Mouse (Mus musculus) heart, postnatal 0 days (tissue): ENCODE data around the gene Gm20696. TPM values are rescaled to one million over a fixed set of nuclear protein-coding genes. Genes with fewer than 3 reads are reported as not detected.

Experiments used
- ATAC-seq: fragments of 200-750 bp; cut with Nextera tagmentation; 2 replicates; pipeline ENCODE4 v1.8.0; 2017; ENCODE audit warnings: low read depth, moderate number of reproducible peaks, moderate library complexity; ENCODE audit not compliant: insufficient read depth
- DNase-seq: peaks from one replicate; pipeline ENCODE4 v3.0.0-alpha.2; 2016; ENCODE audit warnings: low spot score
- H3K27ac ChIP-seq: fragments of 300-500 bp; sonication (generic); 2 replicates; pipeline ENCODE4 v1.5.1; 2014; ENCODE audit warnings: low read depth, mild to moderate bottlenecking
- H3K27me3 ChIP-seq: fragments of 300-500 bp; sonication (generic); 2 replicates; pipeline ENCODE4 v1.6.1; 2014; ENCODE audit warnings: low read length, mixed read lengths; ENCODE audit not compliant: control insufficient read depth, insufficient read depth
- H3K36me3 ChIP-seq: fragments of 300-500 bp; sonication (generic); replicated peaks from 2 replicates; pipeline ENCODE4 v1.6.1; 2014; ENCODE audit warnings: low read length, mixed read lengths; ENCODE audit not compliant: control insufficient read depth, insufficient read depth
- H3K4me1 ChIP-seq: fragments of 300-500 bp; sonication (generic); 2 replicates; pipeline ENCODE4 v1.6.1; 2014; ENCODE audit warnings: antibody characterized with exemption; ENCODE audit not compliant: control insufficient read depth, insufficient read depth
- H3K4me2 ChIP-seq: fragments of 300-500 bp; sonication (generic); 2 replicates; pipeline ENCODE4 v1.6.1; 2014; ENCODE audit warnings: low read depth, mild to moderate bottlenecking, low read length, moderate library complexity
- H3K4me3 ChIP-seq: fragments of 300-500 bp; sonication (generic); 2 replicates; pipeline ENCODE4 v1.5.1; 2014; ENCODE audit warnings: low read depth, low read length
- H3K9ac ChIP-seq: fragments of 300-500 bp; sonication (generic); replicated peaks from 2 replicates; pipeline ENCODE4 v1.6.1; 2014; ENCODE audit warnings: low read depth, low read length, mixed read lengths
- H3K9me3 ChIP-seq: fragments of 300-500 bp; sonication (generic); replicated peaks from 2 replicates; pipeline ENCODE4 v1.6.1; 2016; ENCODE audit warnings: low read length; ENCODE audit not compliant: control insufficient read depth
- CTCF ChIP-seq: IDR thresholded peaks from 2 replicates; pipeline ENCODE4 v1.5.1; 2016; ENCODE audit warnings: antibody characterized with exemption, control low read depth, low read depth
- EP300 ChIP-seq: IDR thresholded peaks from 2 replicates; pipeline ENCODE4 v1.6.1; 2016; ENCODE audit warnings: antibody characterized with exemption, low read depth
- WGBS: fragments of 180-500 bp; shearing (Covaris S2); extraction: QIAGEN DNeasy Blood & Tissue Kit; methylation state at CpG from one replicate; pipeline ENCODE4 v1.1.7; 2014; 5-methylcytosine and 5-hydroxymethylcytosine counted together
- polyA plus RNA-seq: library from polyadenylated mRNA; unstranded; fragments of >200 nt; fragmentation: Nextera tagmentation; extraction: Ambion mirVana; gene quantifications from 2 replicates; pipeline ENCODE4 v1.2.1, GENCODE M21; 2015
- total RNA-seq: library from RNA; depleted of rRNA; stranded (reverse); fragments of >200 nt; gene quantifications from 2 replicates; pipeline ENCODE4 v1.2.3, GENCODE M21; 2014; ENCODE audit warnings: low replicate concordance

Gm20696 gene
- total and polyA plus RNA-seq, 2 experiments from 2014 or later: 0.95 to 2.0 TPM

DNA sequence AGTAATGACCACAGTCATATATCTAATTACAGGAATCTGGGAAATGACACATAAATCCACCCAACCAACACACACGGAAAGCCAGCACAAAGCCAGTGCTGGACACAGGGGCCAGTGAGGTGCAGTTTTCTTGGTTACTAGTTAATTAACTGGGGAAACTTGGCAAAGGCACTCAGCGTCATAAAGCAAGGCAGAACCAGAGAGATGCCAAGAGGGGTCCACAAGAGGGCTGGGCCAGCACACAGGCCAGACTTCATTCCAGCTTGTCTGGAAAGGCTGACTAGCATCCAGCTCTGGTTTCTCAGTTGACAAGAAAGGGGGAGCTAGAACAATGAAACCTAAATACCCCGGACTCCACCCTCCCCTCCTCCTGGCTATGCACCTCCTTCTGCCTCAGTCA, 33.9 kb upstream of the Gm20696 start:
- Histone ChIP-seq H3K4me3 (no peak overlapping the region), H3K9ac (no peak overlapping the region), H3K4me1 (no peaks in the 10 kb centered on the region), H3K27ac (no peak overlapping the region), H3K27me3 (0 out of 2 replicates have a peak, but pooled peaks cover 24% of the 10 kb centered on the region), H3K9me3 (no peaks in the 10 kb centered on the region), H3K4me2 (no peak overlapping the region), H3K36me3 (no peaks in the 10 kb centered on the region)
- TF ChIP-seq EP300 (no peak), CTCF (no peak)
- ATAC-seq (no peak), DNase-seq (no peak)
- 67% methylated on average over 3 of the region's 3 CpGs for WGBS

DNA sequence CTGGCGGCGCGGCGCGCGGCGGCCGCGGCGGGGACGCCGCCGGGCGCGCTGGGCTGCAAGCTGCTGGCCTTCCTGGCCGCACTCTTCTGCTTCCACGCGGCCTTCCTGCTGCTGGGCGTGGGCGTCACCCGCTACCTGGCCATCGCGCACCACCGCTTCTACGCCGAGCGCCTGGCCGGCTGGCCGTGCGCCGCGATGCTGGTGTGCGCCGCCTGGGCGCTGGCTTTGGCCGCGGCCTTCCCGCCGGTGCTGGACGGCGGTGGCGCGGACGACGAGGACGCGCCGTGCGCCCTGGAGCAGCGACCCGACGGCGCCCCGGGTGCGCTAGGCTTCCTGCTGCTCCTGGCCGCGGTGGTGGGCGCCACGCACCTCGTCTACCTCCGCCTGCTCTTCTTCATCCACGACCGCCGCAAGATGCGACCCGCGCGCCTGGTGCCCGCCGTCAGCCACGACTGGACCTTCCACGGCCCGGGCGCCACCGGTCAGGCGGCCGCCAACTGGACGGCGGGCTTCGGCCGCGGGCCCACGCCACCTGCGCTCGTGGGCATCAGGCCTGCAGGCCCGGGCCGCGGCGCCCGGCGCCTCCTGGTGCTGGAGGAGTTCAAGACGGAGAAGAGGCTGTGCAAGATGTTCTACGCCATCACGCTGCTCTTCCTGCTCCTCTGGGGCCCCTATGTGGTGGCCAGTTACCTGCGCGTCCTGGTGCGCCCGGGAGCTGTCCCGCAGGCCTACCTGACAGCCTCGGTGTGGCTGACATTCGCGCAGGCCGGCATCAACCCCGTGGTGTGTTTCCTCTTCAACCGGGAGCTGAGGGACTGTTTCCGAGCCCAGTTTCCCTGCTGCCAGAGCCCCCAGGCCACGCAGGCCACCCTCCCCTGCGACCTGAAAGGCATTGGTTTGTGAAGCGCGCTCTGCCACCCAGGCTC, 26.6 kb upstream of the Gm20696 start:
- TF ChIP-seq EP300: no peak
- TF ChIP-seq CTCF: no peak
- Histone ChIP-seq H3K9ac (peak overlapping the region; percentile 59), H3K27me3 (peaks cover 89% of the 10 kb centered on the region), H3K9me3 (no peaks in the 10 kb centered on the region), H3K36me3 (no peaks in the 10 kb centered on the region), H3K4me2 (peak overlapping the region; percentile 95), H3K4me1 (no peaks in the 10 kb centered on the region), H3K27ac (no peak overlapping the region), H3K4me3 (peak overlapping the region; percentile 80)
- no peak for DNase-seq
- peak; percentile 28; the same call in 1 of the 2 replicates for ATAC-seq
- 3% methylated on average over 109 of the region's 110 CpGs for WGBS

DNA sequence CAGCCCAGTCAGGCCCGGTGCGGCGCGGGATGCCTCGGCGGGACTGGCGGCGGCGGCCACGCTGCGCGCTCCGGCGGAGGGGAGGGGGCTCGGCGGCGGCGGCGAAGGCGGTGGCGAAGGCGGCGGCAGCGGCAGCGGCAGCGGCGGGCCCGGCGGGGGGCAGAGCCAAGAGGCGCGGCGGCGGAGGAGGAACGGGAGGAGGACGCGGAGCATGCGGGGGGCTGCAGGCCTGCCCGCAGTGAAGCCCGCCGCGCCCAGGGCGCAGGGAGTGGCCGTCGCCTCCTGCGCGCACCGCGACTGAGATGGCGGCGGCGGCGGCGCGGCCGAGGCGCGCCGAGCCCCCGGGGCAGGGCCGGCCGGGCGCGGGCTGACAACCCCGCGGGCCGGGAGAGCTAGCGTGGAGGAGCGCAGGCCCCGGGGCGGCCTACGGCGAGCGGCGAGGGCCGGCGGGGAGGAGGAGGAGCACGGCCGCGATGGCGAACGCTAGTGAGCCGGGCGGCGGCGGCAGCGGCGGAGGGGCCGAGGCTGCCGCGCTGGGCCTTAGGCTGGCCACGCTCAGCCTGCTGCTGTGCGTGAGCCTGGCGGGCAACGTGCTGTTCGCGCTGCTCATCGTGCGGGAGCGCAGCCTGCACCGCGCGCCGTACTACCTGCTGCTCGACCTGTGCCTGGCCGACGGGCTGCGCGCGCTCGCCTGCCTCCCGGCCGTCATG, 25.8 kb upstream of the Gm20696 start, which contains the start of gene Gpr27:
TSS of gene Gpr27 (plus strand) at position 474 of the 710 bp plus-strand sequence.
- no peaks in the 10 kb centered on the region for H3K4me1 ChIP-seq
- H3K4me2 ChIP-seq: peak within 1 kb of the TSS; percentile 95
- DNase-seq (peak; percentile 12), ATAC-seq (peak; percentile 56; the same call in 1 of the 2 replicates)
- H3K27ac ChIP-seq: no peak within 1 kb of the TSS
- peak within 1 kb of the TSS; percentile 80 for H3K4me3 ChIP-seq
- under 1% methylated on average over 45 of the region's 112 CpGs for WGBS
- H3K27me3 ChIP-seq: peaks cover 82% of the 10 kb centered on the region
- H3K9me3 ChIP-seq: no peaks in the 10 kb centered on the region
- no peaks in the 10 kb centered on the region for H3K36me3 ChIP-seq
- TF ChIP-seq EP300 (no peak), CTCF (no peak)
- peak within 1 kb of the TSS; percentile 59 for H3K9ac ChIP-seq

DNA sequence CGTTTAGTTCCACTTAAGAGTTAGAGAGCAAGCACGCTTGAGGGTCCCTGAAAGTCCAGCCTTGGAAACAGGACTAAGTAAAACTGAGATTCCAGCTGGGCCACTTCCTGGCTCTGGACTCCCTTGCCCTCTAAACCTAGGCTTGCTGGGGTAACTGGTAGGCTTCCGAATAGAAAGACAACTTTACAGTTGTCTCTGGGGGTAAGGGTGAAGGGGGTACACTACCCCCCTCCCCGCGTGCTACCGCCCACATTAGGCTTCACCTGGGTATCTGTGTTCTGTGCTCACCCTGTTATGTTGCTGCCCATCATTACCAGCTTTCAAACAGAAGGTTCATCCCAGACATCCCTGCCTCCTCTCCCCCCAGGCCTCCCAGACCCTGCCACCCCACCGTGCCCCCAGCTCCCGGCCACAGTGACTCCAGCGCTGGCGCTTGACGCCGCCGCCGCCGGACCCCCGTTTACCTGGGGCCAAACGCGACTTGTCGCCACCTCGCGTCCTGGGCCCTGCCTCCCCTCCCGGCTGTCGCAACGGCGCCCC, 25.1 kb upstream of the Gm20696 start:
- H3K4me2 ChIP-seq: peak overlapping the region; percentile 95
- 7% methylated on average over 25 of the region's 25 CpGs for WGBS
- H3K4me3 ChIP-seq: peak overlapping the region; percentile 80
- H3K27ac ChIP-seq: no peak overlapping the region
- peak overlapping the region; percentile 59 for H3K9ac ChIP-seq
- TF ChIP-seq EP300 (no peak), CTCF (no peak)
- no peaks in the 10 kb centered on the region for H3K9me3 ChIP-seq
- peaks cover 77% of the 10 kb centered on the region for H3K27me3 ChIP-seq
- H3K4me1 ChIP-seq: no peaks in the 10 kb centered on the region
- ATAC-seq: no peak
- no peaks in the 10 kb centered on the region for H3K36me3 ChIP-seq
- no peak for DNase-seq

DNA sequence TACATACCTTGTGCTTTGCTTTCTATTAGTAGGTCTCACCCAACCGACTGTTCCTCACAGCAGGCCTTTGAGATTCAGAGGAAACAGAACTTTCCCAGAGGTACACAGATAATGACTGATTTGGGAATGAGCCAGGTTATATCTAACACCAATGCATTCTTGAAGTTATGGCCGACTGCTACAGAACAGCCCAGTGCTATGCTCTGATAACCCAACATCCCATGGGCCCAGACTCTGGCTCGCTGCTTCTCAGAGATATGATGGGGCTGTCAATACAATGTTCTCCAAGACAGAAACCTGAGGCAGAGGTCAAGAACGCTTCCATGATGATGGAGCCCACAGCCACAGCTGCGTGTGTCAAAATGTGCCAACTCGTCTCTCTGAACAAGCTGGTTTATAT, 21.9 kb upstream of the Gm20696 start:
- H3K4me3 ChIP-seq: no peak overlapping the region
- no peaks in the 10 kb centered on the region for H3K4me1 ChIP-seq
- TF ChIP-seq EP300 (no peak), CTCF (no peak)
- 51% methylated on average over 6 of the region's 6 CpGs for WGBS
- H3K27me3 ChIP-seq: peaks cover 45% of the 10 kb centered on the region
- H3K36me3 ChIP-seq: no peaks in the 10 kb centered on the region
- H3K4me2 ChIP-seq: no peak overlapping the region
- ATAC-seq: no peak
- H3K9ac ChIP-seq: no peak overlapping the region
- H3K9me3 ChIP-seq: no peaks in the 10 kb centered on the region
- no peak for DNase-seq
- H3K27ac ChIP-seq: no peak overlapping the region
